Mouse (Mus musculus) B cell, adult (primary cell): ENCODE results near the gene 9130409I23Rik. TPM values are rescaled to one million over a fixed set of nuclear protein-coding genes. Genes with fewer than 3 reads are reported as not detected.

Source experiments
- total RNA-seq: library from RNA; stranded (reverse); gene quantifications from 4 replicates; pipeline ENCODE4 v1.2.4, GENCODE M21; 2023; ENCODE audit not compliant: inconsistent age

Gene 9130409I23Rik
- total RNA-seq, result not detected in 4 replicates

DNA sequence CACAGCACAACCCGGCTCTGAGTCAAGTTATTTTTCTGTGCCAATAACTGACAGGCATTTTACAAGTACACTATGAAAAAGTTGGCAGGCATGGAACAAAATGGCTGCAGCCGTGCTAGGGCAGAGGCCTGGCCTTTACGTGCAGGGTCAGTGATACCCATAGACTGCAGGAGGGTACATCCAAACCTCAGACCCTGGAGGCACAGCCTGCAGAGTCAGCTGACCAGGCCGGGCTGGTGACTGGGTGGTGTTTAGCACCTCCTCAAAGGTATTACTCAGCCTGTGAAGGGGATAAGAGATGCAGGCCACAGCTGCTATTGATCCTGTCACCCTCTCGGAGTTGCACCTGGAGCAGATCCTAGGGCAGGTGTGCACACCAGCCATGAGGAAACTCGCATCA lies at the start of gene 9130409I23Rik:
Gene 9130409I23Rik (plus strand): TSS at position 301 of the 400 bp plus-strand sequence.

DNA sequence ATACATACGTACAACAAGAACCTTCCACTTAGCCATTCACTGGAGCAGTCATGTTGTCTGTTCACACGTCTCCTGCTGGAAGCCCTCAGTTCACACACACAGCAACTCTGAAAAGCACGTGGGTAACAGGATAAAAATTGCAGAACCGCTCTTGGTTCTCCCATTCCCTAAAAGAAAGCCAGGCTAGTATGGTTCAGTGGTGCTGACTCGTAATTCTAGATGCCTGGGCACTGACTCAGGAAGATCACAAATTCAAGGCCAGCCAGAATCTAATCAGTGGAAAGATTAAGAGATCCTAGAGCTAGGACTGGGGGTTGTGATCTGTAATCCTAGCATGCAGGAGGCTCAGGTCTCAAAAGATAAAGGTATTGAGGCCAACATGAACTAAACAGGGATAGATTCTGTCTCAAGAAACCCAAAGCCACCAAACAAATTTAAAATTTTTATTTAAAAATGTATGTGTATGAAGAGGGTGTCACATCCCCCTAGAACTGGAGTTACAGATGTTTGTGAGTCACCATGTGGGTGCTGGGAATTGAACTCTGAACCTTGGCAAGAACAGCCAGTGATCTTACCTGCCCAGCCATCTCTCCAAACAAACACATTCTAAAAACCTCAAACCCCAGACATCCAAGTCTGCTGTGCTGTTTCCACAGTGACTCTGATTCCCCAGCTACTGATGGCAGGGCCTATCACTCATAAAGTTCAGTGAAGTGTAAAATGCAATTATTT lies 30.1 kb upstream of the 9130409I23Rik start, which contains the start of gene Ephx1:
Gene Ephx1 (minus strand): TSS at position 149 of the 732 bp plus-strand sequence.

Other genes starting within 250 kb of the 9130409I23Rik start
- 2,022 to 2,124 TPM (median 2,061 TPM) in 4 replicates for gene H3f3a, start 237.3 kb upstream of the 9130409I23Rik start, total RNA-seq
- gene Sde2, start 200.1 kb upstream of the 9130409I23Rik start, total RNA-seq, result 64.4 to 75.5 TPM (median 71.2 TPM) in 4 replicates
- gene Lefty2, start 158.1 kb upstream of the 9130409I23Rik start, total RNA-seq, result not detected in 4 replicates
- gene Pycr2, start 146.9 kb upstream of the 9130409I23Rik start, total RNA-seq, result 14.5 to 24.0 TPM (median 17.8 TPM) in 4 replicates
- 0.32 to 0.33 TPM in 2 of 4 replicates, not detected in the others for gene Lefty1, start 116.2 kb upstream of the 9130409I23Rik start, total RNA-seq
- 24.1 to 30.7 TPM (median 27.6 TPM) in 4 replicates for gene Tmem63a, start 108.9 kb upstream of the 9130409I23Rik start, total RNA-seq
- 99.6 to 121 TPM (median 103 TPM) in 4 replicates for gene Ephx1, start 30.3 kb upstream of the 9130409I23Rik start, total RNA-seq
- 25.3 to 28.7 TPM (median 27.7 TPM) in 4 replicates for gene Nvl, start 93.0 kb downstream of the 9130409I23Rik start, total RNA-seq
- gene Cnih4, start 93.5 kb downstream of the 9130409I23Rik start, total RNA-seq, result 18.8 to 30.7 TPM (median 25.6 TPM) in 4 replicates
- 268 to 323 TPM (median 300 TPM) in 4 replicates for gene Wdr26, start 160.8 kb downstream of the 9130409I23Rik start, total RNA-seq